Mouse (Mus musculus): ENCODE measurements around the gene Gpx3. TPM values are rescaled to one million over a fixed set of nuclear protein-coding genes. Genes with fewer than 3 reads are reported as not detected.
"Not testable (repeated sequence)": the region's sequence is repeated elsewhere in the genome, so short reads cannot be mapped to it uniquely, and the experiment has no call there.

The Gpx3 gene
- polyA plus RNA-seq, 1 experiment from 2014 or later = 263 TPM

DNA sequence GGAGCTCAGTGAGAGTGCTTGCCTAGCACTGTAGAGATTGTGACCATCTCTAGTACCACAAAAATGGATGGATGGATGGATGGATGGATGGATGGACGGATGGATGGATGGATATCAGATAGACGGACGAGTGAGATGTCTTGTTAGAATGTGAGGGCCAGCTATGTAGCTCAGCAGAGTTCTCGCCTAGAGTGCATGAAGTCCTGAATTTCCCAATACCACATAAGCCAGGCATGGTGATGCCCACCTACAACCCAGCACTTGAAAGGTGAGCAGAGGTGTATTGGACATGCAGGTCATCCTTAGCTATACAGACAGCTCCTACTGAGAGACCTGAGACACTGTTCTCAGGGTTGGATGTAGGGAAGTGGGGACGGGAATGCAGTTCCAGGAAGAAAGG, 10.9 kb upstream of the Gpx3 start:
- no peaks in the 10 kb centered on the region for H3K9me3 ChIP-seq (ENCODE audit: control insufficient read depth, low read length)
- 91% methylated on average over 5 of the region's 5 CpGs for WGBS
- ATAC-seq (replicated peaks; ENCODE audit: low FRiP score, low TSS enrichment, low read depth) (no peak), DNase-seq (ENCODE audit: low spot score) (no peak)
- H3K4me1 ChIP-seq (replicated peaks; ENCODE audit: control insufficient read depth, insufficient read depth, low read length) = no peaks in the 10 kb centered on the region
- no peaks in the 10 kb centered on the region for H3K36me3 ChIP-seq (ENCODE audit: control insufficient read depth, insufficient read depth, low read length)
- no peak overlapping the region for H3K9ac ChIP-seq (ENCODE audit: low read length)
- no peak overlapping the region for H3K27ac ChIP-seq (ENCODE audit: low read depth)
- no peaks in the 10 kb centered on the region for H3K27me3 ChIP-seq (replicated peaks; ENCODE audit: control insufficient read depth, insufficient read depth, low read length)
- no peak overlapping the region for H3K4me2 ChIP-seq (ENCODE audit: low read length)
- no peak overlapping the region for H3K4me3 ChIP-seq (ENCODE audit: low read depth, low read length)

DNA sequence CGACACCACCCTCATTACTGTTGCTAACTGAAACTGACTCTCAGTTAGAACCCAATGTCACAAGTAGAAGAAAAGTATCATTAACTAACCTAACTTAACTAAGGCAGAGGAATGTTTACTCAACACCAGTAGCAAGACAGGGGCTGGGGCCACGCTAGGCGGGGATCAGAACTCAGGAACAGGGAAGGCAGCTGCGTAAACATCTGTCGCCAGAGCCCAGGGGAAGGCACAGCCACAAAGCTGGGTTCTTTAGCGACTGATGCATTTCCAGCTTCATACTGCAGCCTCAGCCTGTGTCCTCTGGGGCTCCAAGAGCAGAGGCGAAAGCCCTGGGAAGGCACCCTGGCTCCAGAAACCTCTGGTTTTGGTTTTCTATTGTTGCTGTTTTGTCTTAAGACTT, 10.2 kb upstream of the Gpx3 start:
- DNase-seq (ENCODE audit: low spot score) (no peak), ATAC-seq (replicated peaks; ENCODE audit: low FRiP score, low TSS enrichment, low read depth) (no peak)
- H3K36me3 ChIP-seq (ENCODE audit: control insufficient read depth, insufficient read depth, low read length) = no peaks in the 10 kb centered on the region
- no peak overlapping the region for H3K27ac ChIP-seq (ENCODE audit: low read depth)
- H3K9ac ChIP-seq (ENCODE audit: low read length) = no peak overlapping the region
- no peaks in the 10 kb centered on the region for H3K4me1 ChIP-seq (replicated peaks; ENCODE audit: control insufficient read depth, insufficient read depth, low read length)
- 41% methylated on average over 7 of the region's 7 CpGs for WGBS
- no peaks in the 10 kb centered on the region for H3K9me3 ChIP-seq (ENCODE audit: control insufficient read depth, low read length)
- no peaks in the 10 kb centered on the region for H3K27me3 ChIP-seq (replicated peaks; ENCODE audit: control insufficient read depth, insufficient read depth, low read length)
- H3K4me3 ChIP-seq (ENCODE audit: low read depth, low read length) = no peak overlapping the region
- H3K4me2 ChIP-seq (ENCODE audit: low read length) = no peak overlapping the region

DNA sequence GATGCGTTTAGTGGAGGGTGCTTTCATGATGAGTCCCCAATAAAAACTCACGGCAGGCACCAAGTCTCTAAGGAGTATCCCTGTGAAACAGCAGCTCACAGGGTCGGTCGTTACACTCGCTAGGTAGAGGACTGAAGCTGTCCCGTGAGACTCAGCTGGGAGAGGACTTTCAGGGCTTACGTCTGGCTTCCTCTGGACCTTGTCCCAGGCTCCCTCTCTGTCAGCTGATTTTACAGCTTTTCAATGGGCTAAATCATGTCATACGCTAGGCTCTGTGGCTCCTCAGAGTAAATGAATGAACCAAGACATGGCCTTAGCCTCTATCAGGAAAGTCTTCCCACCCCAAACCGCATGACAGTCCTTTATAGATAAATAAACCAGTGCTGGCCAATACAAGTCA, 7.7 kb upstream of the Gpx3 start:
- 46% methylated on average over 9 of the region's 9 CpGs for WGBS
- H3K4me2 ChIP-seq (ENCODE audit: low read length) = no peak overlapping the region
- H3K4me3 ChIP-seq (ENCODE audit: low read depth, low read length) = no peak overlapping the region
- no peaks in the 10 kb centered on the region for H3K9me3 ChIP-seq (ENCODE audit: control insufficient read depth, low read length)
- H3K36me3 ChIP-seq (ENCODE audit: control insufficient read depth, insufficient read depth, low read length) = no peaks in the 10 kb centered on the region
- H3K27ac ChIP-seq (ENCODE audit: low read depth) = no peak overlapping the region
- no peak for ATAC-seq (replicated peaks; ENCODE audit: low FRiP score, low TSS enrichment, low read depth)
- no peak for DNase-seq (ENCODE audit: low spot score)
- no peaks in the 10 kb centered on the region for H3K4me1 ChIP-seq (replicated peaks; ENCODE audit: control insufficient read depth, insufficient read depth, low read length)
- no peaks in the 10 kb centered on the region for H3K27me3 ChIP-seq (replicated peaks; ENCODE audit: control insufficient read depth, insufficient read depth, low read length)
- no peak overlapping the region for H3K9ac ChIP-seq (ENCODE audit: low read length)

DNA sequence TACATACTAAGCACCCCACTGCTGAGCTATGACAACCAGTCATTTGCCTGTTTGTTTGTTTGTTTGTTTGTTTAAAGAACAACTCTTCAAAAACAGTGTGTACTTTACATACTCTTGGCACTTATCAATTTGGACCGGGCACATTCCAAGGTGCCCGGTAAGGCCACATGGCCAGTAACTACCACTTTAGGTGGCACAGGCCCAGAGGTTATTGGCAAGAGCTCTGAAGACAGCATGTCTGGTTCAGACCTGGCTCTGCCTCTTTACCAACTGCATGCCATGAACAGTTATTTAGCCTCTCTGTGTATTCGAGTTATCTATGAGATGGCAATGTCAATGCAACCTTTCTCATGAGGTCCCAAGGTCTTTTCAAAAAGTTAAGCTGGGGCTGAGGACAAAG, 5.6 kb upstream of the Gpx3 start:
- not testable (repeated sequence) for H3K27me3 ChIP-seq (replicated peaks; ENCODE audit: control insufficient read depth, insufficient read depth, low read length); H3K4me1 ChIP-seq (replicated peaks; ENCODE audit: control insufficient read depth, insufficient read depth, low read length); H3K4me2 ChIP-seq (ENCODE audit: low read length); H3K9me3 ChIP-seq (ENCODE audit: control insufficient read depth, low read length); ATAC-seq (replicated peaks; ENCODE audit: low FRiP score, low TSS enrichment, low read depth); H3K4me3 ChIP-seq (ENCODE audit: low read depth, low read length); H3K27ac ChIP-seq (ENCODE audit: low read depth); H3K9ac ChIP-seq (ENCODE audit: low read length); H3K36me3 ChIP-seq (ENCODE audit: control insufficient read depth, insufficient read depth, low read length); DNase-seq (ENCODE audit: low spot score)
- 90% methylated on average over 3 of the region's 3 CpGs for WGBS

DNA sequence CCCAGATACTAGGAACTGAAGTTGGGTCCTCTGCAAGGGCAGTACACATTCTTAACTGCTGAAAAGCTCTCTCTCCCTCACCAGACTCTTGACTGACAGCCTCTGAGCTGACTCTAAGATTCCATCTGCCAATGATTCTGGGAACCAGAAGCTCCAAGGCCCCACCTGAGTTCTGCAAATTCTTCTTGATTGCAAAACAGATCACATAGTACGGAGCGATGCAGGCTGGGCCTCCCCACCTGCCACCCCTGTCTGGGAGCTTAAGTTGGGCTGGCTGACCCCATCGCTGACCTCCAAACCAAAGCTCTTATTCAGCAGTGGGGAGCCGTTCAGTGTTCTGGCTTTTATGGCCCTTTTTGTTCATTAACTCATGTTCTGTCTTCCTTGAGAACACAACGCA, 4.8 kb upstream of the Gpx3 start:
- no peaks in the 10 kb centered on the region for H3K36me3 ChIP-seq (ENCODE audit: control insufficient read depth, insufficient read depth, low read length)
- no peak overlapping the region for H3K4me2 ChIP-seq (ENCODE audit: low read length)
- H3K27ac ChIP-seq (ENCODE audit: low read depth) = no peak overlapping the region
- no peaks in the 10 kb centered on the region for H3K4me1 ChIP-seq (replicated peaks; ENCODE audit: control insufficient read depth, insufficient read depth, low read length)
- WGBS = 44% methylated on average over 5 of the region's 5 CpGs
- no peak overlapping the region for H3K9ac ChIP-seq (ENCODE audit: low read length)
- H3K4me3 ChIP-seq (ENCODE audit: low read depth, low read length) = no peak overlapping the region
- no peaks in the 10 kb centered on the region for H3K9me3 ChIP-seq (ENCODE audit: control insufficient read depth, low read length)
- peak; percentile 66 for ATAC-seq (replicated peaks; ENCODE audit: low FRiP score, low TSS enrichment, low read depth)
- H3K27me3 ChIP-seq (replicated peaks; ENCODE audit: control insufficient read depth, insufficient read depth, low read length) = no peaks in the 10 kb centered on the region
- no peak for DNase-seq (ENCODE audit: low spot score)

DNA sequence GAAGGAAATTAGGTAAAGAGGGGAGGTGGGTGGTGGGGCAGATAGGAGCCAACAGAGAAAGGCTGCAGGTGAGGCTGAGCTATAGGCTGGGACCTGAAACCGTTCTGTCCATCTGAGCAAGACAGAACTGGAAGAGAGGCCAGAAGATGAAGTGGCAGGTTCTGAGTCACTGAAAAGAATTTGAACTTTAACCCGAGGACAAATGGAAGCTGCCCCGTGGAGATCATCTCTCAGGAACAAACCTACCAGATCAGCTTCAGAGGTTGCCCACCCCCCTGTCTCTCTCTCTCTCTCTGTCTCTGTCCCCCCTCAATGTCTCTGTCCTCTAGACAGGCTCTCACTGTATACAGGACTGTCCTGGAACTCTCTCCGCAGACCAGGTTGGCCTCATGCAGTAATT, 2.6 kb upstream of the Gpx3 start:
- Histone ChIP-seq H3K27ac (ENCODE audit: low read depth) (no peak overlapping the region), H3K9me3 (ENCODE audit: control insufficient read depth, low read length) (no peaks in the 10 kb centered on the region), H3K4me2 (ENCODE audit: low read length) (no peak overlapping the region), H3K4me1 (replicated peaks; ENCODE audit: control insufficient read depth, insufficient read depth, low read length) (peaks cover 14% of the 10 kb centered on the region; the same call in 1 of the 2 replicates), H3K9ac (ENCODE audit: low read length) (no peak overlapping the region), H3K4me3 (ENCODE audit: low read depth, low read length) (no peak overlapping the region), H3K27me3 (replicated peaks; ENCODE audit: control insufficient read depth, insufficient read depth, low read length) (no peaks in the 10 kb centered on the region), H3K36me3 (ENCODE audit: control insufficient read depth, insufficient read depth, low read length) (no peaks in the 10 kb centered on the region)
- no peak for DNase-seq (ENCODE audit: low spot score)
- 63% methylated on average over 4 of the region's 4 CpGs for WGBS
- no peak for ATAC-seq (replicated peaks; ENCODE audit: low FRiP score, low TSS enrichment, low read depth)

DNA sequence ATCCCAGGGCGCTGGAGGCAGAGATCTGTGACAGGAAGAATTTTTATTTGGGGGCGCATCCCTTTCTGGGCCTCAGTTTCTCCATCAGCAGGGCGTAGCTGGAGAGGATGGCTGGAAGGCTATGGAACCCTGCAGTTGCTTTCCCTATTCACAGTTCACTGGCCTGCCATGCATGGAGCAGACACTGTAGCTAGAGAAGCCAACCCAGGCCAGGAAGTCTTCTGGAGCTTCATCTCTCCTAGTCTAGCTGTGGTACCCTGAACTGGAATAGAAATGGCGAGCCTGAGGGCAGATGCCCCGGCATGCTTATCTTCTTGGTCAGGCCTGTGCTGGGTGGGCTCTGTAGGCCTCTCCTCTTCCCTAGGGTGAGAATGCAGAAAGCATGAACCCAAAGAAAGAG, 1.1 kb downstream of the Gpx3 start:
- Histone ChIP-seq H3K9ac (ENCODE audit: low read length) (peak overlapping the region; percentile 55), H3K27ac (ENCODE audit: low read depth) (peak overlapping the region; percentile 63; the same call in 1 of the 2 replicates), H3K4me3 (ENCODE audit: low read depth, low read length) (peak overlapping the region; percentile 53), H3K27me3 (replicated peaks; ENCODE audit: control insufficient read depth, insufficient read depth, low read length) (no peaks in the 10 kb centered on the region), H3K9me3 (ENCODE audit: control insufficient read depth, low read length) (no peaks in the 10 kb centered on the region), H3K4me2 (ENCODE audit: low read length) (peak overlapping the region; percentile 88), H3K4me1 (replicated peaks; ENCODE audit: control insufficient read depth, insufficient read depth, low read length) (peaks cover 16% of the 10 kb centered on the region; the same call in 1 of the 2 replicates), H3K36me3 (ENCODE audit: control insufficient read depth, insufficient read depth, low read length) (peaks cover 9% of the 10 kb centered on the region; the same call in 1 of the 2 replicates)
- WGBS = 62% methylated on average over 5 of the region's 5 CpGs
- DNase-seq (ENCODE audit: low spot score) = no peak
- ATAC-seq (replicated peaks; ENCODE audit: low FRiP score, low TSS enrichment, low read depth) = no peak

DNA sequence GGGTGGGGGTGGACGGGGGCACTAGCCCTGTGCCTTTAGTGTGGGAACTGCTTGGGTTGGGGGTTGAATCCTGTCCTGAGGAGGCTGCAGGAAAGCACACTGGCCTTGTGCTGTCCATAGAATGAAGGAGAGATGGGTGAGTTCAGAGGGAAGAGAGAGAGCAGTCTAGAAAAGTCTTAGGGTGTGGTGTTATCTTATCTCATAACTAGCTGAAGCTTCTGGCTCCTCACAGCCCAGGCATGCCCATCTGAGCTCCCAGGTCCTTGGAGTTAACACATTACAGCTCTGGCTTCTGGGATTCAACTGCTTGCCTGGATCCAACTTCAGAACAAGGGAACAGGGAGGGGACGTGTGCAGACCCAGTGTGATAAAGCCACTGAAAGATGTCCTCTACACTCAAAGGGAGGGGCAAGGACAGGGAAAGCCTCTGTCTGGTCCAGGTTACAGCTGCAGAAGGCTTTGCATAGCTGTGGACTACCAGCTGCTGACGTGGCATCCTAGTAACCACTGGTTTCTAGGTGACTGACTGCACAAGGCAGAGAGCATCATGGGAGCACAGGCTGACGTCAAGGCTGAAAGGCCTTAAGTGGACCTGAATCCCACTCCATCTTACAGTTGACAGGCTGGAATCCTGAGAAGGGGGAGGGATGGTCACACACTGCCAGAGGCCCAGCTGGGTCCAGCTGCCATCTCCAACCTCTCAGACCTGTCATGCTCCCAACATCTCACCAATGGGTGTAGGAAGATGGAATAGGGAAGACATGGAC, 1.9 kb downstream of the Gpx3 start:
- WGBS = 28% methylated on average over 4 of the region's 4 CpGs
- no peaks in the 10 kb centered on the region for H3K9me3 ChIP-seq (ENCODE audit: control insufficient read depth, low read length)
- ATAC-seq (replicated peaks; ENCODE audit: low FRiP score, low TSS enrichment, low read depth) = peak; percentile 45; the same call in 1 of the 2 replicates
- peak overlapping the region; percentile 88 for H3K4me2 ChIP-seq (ENCODE audit: low read length)
- H3K27ac ChIP-seq (ENCODE audit: low read depth) = peak overlapping the region; percentile 63
- no peaks in the 10 kb centered on the region for H3K27me3 ChIP-seq (replicated peaks; ENCODE audit: control insufficient read depth, insufficient read depth, low read length)
- no peak overlapping the region for H3K9ac ChIP-seq (ENCODE audit: low read length)
- H3K4me3 ChIP-seq (ENCODE audit: low read depth, low read length) = peak overlapping the region; percentile 53; the same call in 1 of the 2 replicates
- peaks cover 11% of the 10 kb centered on the region; the same call in 1 of the 2 replicates for H3K36me3 ChIP-seq (ENCODE audit: control insufficient read depth, insufficient read depth, low read length)
- peaks cover 16% of the 10 kb centered on the region; the same call in 1 of the 2 replicates for H3K4me1 ChIP-seq (replicated peaks; ENCODE audit: control insufficient read depth, insufficient read depth, low read length)
- peak; percentile 75 for DNase-seq (ENCODE audit: low spot score)

DNA sequence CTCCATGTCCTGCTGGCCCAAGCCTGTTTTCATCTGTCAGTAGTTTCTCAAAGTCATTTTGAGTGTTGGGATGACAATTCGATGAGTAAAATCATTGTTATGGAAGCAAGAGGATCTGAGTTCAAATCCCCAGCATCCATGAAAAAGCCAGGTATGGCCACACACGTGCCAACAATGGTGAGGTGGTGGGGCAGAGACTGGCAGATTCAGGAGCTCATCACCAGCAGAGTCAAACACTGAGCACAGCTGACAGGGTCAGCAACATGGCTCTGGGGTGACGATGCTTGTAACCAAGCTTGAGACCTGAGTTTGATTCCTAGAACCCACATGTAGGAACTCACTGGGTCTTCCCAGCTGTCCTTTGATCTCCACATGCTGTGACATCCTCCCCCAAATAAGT, 2.8 kb downstream of the Gpx3 start:
- H3K27me3 ChIP-seq (replicated peaks; ENCODE audit: control insufficient read depth, insufficient read depth, low read length) = no peaks in the 10 kb centered on the region
- H3K36me3 ChIP-seq (ENCODE audit: control insufficient read depth, insufficient read depth, low read length) = peaks cover 21% of the 10 kb centered on the region
- WGBS = 88% methylated on average over 3 of the region's 3 CpGs
- DNase-seq (ENCODE audit: low spot score) = no peak
- no peak overlapping the region for H3K9ac ChIP-seq (ENCODE audit: low read length)
- H3K4me2 ChIP-seq (ENCODE audit: low read length) = no peak overlapping the region
- H3K9me3 ChIP-seq (ENCODE audit: control insufficient read depth, low read length) = no peaks in the 10 kb centered on the region
- peaks cover 16% of the 10 kb centered on the region; the same call in 1 of the 2 replicates for H3K4me1 ChIP-seq (replicated peaks; ENCODE audit: control insufficient read depth, insufficient read depth, low read length)
- H3K4me3 ChIP-seq (ENCODE audit: low read depth, low read length) = no peak overlapping the region
- no peak for ATAC-seq (replicated peaks; ENCODE audit: low FRiP score, low TSS enrichment, low read depth)
- H3K27ac ChIP-seq (ENCODE audit: low read depth) = no peak overlapping the region
